Mouse (Mus musculus) layer of hippocampus, adult 2 months (tissue): Measurements from ENCODE around the gene Gpr158. TPM values are rescaled to one million over a fixed set of nuclear protein-coding genes. Genes with fewer than 3 reads are reported as not detected.

Experiments used
- DNase-seq, 2 experiments: peaks; one replicate each; pipeline ENCODE4 v3.0.0; 2022; ENCODE audit warnings: low spot score in 2 of 2
- H3K27ac ChIP-seq: fragments of 200-600 bp; 2 replicates; pipeline ENCODE4 v1.8.1; 2022
- H3K4me3 ChIP-seq: fragments of 200-600 bp; 2 replicates; pipeline ENCODE4 v1.8.1; 2022; ENCODE audit warnings: mild to moderate bottlenecking
- CTCF ChIP-seq: fragments of 200-600 bp; conservative IDR thresholded peaks from 2 replicates; pipeline ENCODE4 v1.8.1; 2022; ENCODE audit warnings: antibody characterized with exemption, mild to moderate bottlenecking, moderate library complexity
- total RNA-seq, 2 experiments: library from RNA; stranded (reverse); gene quantifications; 2 replicates each; pipeline ENCODE4 v1.2.3; 2021

The Gpr158 gene
- total RNA-seq, 2 experiments from 2014 or later = 76.6 to 79.6 TPM

GRCm38 (mm10) chr2:21684736-21685135 lies 317.4 kb downstream of the Gpr158 start:
- no peak overlapping the region for H3K27ac ChIP-seq
- no peak for TF ChIP-seq CTCF
- H3K4me3 ChIP-seq = no peak overlapping the region
- no peak for DNase-seq

DNA sequence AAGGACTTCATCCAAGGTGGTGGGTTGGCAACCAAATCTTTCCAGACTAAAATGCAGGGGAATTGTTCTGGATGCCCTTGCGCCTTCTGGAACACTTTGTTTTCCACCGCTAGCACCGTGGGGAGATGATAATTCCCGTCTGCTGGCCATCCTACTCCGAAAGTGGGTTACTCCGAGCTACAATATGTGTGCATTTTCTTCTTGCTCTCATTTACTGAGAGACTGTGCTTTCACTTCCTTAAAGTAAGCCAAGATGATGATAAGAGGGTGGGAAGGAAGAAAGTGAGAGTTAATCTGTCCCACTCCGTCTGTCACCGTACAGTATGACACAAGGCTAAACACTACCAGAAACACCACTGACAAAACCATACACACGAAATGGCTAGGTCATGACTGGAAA lies 325.8 kb downstream of the Gpr158 start:
- no peak for TF ChIP-seq CTCF
- DNase-seq = no peak
- Histone ChIP-seq H3K27ac (no peak overlapping the region), H3K4me3 (no peak overlapping the region)

- DNase-seq = no peak
- TF ChIP-seq CTCF = no peak
These were observed 326.7 kb downstream of the Gpr158 start for GRCm38 (mm10) chr2:21693807-21694594.

GRCm38 (mm10) chr2:21728075-21728474 lies 360.7 kb downstream of the Gpr158 start:
- no peak overlapping the region for H3K27ac ChIP-seq
- no peak overlapping the region for H3K4me3 ChIP-seq
- no peak for TF ChIP-seq CTCF
- DNase-seq = no peak

More at GRCm38 (mm10) chr2:21693807-21694594, 326.7 kb downstream of the Gpr158 start:
- no peak overlapping the region for H3K27ac ChIP-seq
- no peak overlapping the region for H3K4me3 ChIP-seq

DNA sequence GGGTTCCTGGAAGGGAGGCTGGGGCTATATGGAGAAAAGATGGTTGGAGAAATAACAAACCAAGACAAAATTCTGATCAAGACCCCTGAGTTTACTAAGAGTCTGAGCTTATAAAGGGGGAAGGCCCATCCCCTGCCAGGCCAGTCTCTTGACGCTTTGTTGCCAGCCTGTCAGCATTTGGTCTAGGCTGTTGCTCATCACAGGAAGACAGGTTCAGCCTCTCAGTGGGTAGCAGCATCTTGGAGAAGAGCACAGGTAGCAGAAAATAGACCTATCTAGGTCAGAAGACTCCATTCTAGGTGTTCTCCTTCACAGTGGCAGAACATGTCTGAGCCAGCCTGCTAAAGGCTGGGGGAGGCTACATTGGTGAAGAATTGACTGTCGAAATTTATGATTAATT lies 416.4 kb downstream of the Gpr158 start:
- no peak for TF ChIP-seq CTCF

DNA sequence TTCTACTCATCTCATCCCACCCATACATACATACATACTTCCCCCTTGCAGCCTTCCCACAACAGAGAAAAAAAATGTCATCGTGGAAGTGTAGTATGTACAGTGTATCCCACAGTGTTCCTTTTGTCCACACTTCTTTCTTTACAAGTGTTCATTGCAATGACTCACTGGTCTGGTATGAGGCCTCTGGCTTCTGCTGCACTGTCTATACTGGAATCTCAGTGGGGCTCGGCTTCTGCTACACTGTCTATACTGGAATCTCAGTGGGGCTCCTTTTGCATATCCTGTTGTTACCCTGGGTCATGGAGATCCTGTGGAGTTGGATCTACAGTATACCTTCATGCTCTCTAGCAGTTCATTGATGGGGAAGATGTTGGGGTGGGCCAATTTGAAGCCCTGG lies 425.8 kb downstream of the Gpr158 start:
- TF ChIP-seq CTCF = no peak
- H3K27ac ChIP-seq = no peak overlapping the region

More for the DNA sequence above, 416.4 kb downstream of the Gpr158 start:
- H3K4me3 ChIP-seq = no peak overlapping the region
- H3K27ac ChIP-seq = no peak overlapping the region
- no peak for DNase-seq

DNA sequence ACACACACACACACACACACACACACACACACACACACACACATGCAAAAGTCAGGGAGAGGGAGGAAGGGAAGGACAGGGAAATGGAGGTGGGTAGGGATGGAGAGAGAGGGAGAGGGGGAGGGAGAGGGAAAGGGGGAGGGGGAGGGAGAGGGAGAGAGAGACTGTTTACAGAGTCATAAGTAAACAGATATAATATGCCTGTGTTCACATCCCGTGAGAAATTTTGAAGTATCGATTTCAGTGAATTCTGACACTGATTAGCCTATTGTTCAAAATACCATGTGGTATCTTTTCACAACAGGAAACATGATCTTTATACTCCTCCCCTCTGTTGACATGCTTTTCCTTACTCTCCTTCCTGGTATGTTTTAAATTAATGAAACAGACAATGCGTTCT lies 432.3 kb downstream of the Gpr158 start:
- Histone ChIP-seq H3K27ac (no peak overlapping the region), H3K4me3 (no peak overlapping the region)
- no peak for DNase-seq
- TF ChIP-seq CTCF = no peak

More for the DNA sequence above, 425.8 kb downstream of the Gpr158 start:
- DNase-seq = no peak
- H3K4me3 ChIP-seq = no peak overlapping the region

- no peak overlapping the region for H3K4me3 ChIP-seq
- TF ChIP-seq CTCF = no peak
- no peak for DNase-seq
- H3K27ac ChIP-seq = no peak overlapping the region
These were observed 432.7 kb downstream of the Gpr158 start for GRCm38 (mm10) chr2:21800045-21800444.

DNA sequence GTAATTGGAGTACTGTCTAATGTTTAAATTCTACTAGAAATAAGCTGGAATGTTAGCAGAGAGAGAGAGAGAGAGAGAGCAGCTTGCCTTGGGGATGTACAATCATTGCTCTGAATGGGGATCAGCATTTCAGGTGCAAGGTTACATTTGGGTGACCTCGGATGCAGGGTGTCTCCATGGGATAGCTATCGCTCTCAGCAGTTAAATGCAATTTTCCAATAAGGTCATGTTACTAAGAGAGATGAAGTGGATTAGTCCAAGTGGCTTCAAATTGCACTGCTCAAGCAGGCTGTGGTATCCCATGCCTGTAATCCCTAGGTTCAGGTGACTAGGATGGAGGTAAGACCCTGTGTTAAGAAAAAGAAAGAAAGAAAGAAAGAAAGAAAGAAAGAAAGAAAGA lies 441.2 kb downstream of the Gpr158 start:
- no peak for TF ChIP-seq CTCF
- H3K27ac ChIP-seq = no peak overlapping the region
- H3K4me3 ChIP-seq = no peak overlapping the region
- DNase-seq = no peak

GRCm38 (mm10) chr2:21810431-21810830 lies 443.1 kb downstream of the Gpr158 start:
- DNase-seq = no peak
- Histone ChIP-seq H3K27ac (no peak overlapping the region), H3K4me3 (no peak overlapping the region)
- TF ChIP-seq CTCF = no peak

- H3K4me3 ChIP-seq = no peak overlapping the region
- TF ChIP-seq CTCF = no peak
- no peak for DNase-seq
- no peak overlapping the region for H3K27ac ChIP-seq
These were observed 496.7 kb downstream of the Gpr158 start for GRCm38 (mm10) chr2:21864061-21864460.

Other genes starting within 250 kb of the Gpr158 start
- 1 to 10 TPM; 2.5 TPM for gene Enkur, start 162.2 kb upstream of the Gpr158 start, total RNA-seq
- 10 to 100 TPM; 17.5 to 20.0 TPM for gene Thnsl1, start 161.8 kb upstream of the Gpr158 start, total RNA-seq